In the genomic region with DNA sequence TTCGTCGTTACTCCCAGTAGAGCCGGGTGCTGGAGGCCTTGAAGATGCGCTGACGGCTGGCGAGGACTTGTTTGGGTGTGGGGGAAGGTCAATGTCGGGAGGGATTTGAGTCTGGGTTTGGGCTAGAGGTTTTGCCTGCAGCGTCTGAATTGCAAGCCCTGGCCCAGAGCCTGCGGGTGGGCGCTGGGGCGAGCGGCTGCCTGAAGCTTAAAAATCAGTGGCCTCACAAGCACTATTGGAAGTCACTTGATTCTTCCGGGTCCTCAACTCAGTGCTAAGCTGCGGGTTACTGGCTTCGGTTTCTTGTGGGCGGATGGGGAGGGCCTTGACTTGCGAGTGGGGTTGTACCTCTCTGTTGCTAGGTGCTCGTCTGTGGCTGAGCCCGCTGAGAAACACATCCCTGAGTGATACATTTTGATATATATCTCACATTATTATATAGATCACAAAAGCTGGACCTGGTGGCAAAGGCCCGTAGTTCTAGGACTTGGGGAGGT, we compare ENCODE assay signal across 12 mouse cellular contexts. TPM values are rescaled to one million over a fixed set of nuclear protein-coding genes. Genes with fewer than 3 reads are reported as not detected.
A peak's percentile ranks its signal among the peaks of the same experiment; 100 is the strongest.
DNase-seq lines count a peak whose midpoint lies in the region; ATAC-seq and TF ChIP-seq lines count a peak whose summit lies in the region.
"Had no signal": no experiment of that assay in that cellular context is flagged by ENCODE, and none has a peak within 500 bp of the region (broad histone marks: within the 10 kb centered on the region; RNA-seq: fewer than 3 reads in every experiment).

No protein-coding gene starts in this region.

- TF ChIP-seq CTCF in ES-Bruce4 (IDR thresholded peaks at IDR 0.05; ENCODE audit: low read depth, low read length): no peak

- TF ChIP-seq EP300 in ES-Bruce4 (IDR thresholded peaks at IDR 0.05; ENCODE audit: insufficient read depth, low read depth, low read length): peak; percentile 87

- H3K9ac ChIP-seq in hindbrain, embryonic 12.5 days: no peak overlapping the region
- H3K9ac ChIP-seq in hindbrain, embryonic 14.5 days: no peak overlapping the region
- H3K9ac ChIP-seq in ES-Bruce4 (ENCODE audit: low read depth, poor library complexity, severe bottlenecking): peak overlapping the region; percentile 76
- H3K9ac ChIP-seq in midbrain, embryonic 14.5 days (replicated peaks; ENCODE audit: low read length): no peak overlapping the region

- no peak overlapping the region for H3K4me3 ChIP-seq in hindbrain, embryonic 12.5 days
- H3K4me3 ChIP-seq in hindbrain, embryonic 14.5 days (replicated peaks; ENCODE audit: low read length): no peak overlapping the region
- H3K4me3 ChIP-seq in ES-Bruce4 (ENCODE audit: low read depth, low read length): peak overlapping the region; percentile 79
- H3K4me3 ChIP-seq in midbrain, embryonic 14.5 days (replicated peaks; ENCODE audit: low read depth, low read length): no peak overlapping the region

- H3K9me3 ChIP-seq in hindbrain, embryonic 12.5 days (replicated peaks): no peaks in the 10 kb centered on the region; the same call in 1 of the 2 replicates
- no peaks in the 10 kb centered on the region for H3K9me3 ChIP-seq in hindbrain, embryonic 14.5 days (ENCODE audit: control insufficient read depth, low read length)
- H3K9me3 ChIP-seq in ES-Bruce4 (replicated peaks; ENCODE audit: control insufficient read depth, insufficient read depth, low read length, poor library complexity, severe bottlenecking): no peaks in the 10 kb centered on the region
- H3K9me3 ChIP-seq in midbrain, embryonic 14.5 days (ENCODE audit: control insufficient read depth, low read length): no peaks in the 10 kb centered on the region

- DNase-seq in hindbrain, embryonic 14.5 days (ENCODE audit: low spot score): no peak
- DNase-seq in embryo, embryonic 9.5 days (ENCODE audit: extremely low spot score): peak; percentile 42
- peak; percentile 39 for DNase-seq in midbrain, embryonic 14.5 days
- no peak for DNase-seq in lung, postnatal 36 days
- no peak for DNase-seq in kidney, postnatal 10 days
- no peak for DNase-seq in left cerebral cortex, adult 8-10 months (ENCODE audit: low spot score in 2 of 2)
- DNase-seq: cerebellum, adult 9-11 months had no signal

- WGBS in hindbrain, embryonic 12.5 days: 4% methylated on average over 20 of the region's 20 CpGs
- 10% methylated on average over 20 of the region's 20 CpGs for WGBS in hindbrain, embryonic 14.5 days
- WGBS in midbrain, embryonic 14.5 days: 6% methylated on average over 20 of the region's 20 CpGs

- H3K4me2 ChIP-seq in hindbrain, embryonic 12.5 days (replicated peaks): peak overlapping the region; percentile 3; the same call in 1 of the 2 replicates
- H3K4me2 ChIP-seq in hindbrain, embryonic 14.5 days (replicated peaks): no peak overlapping the region
- no peak overlapping the region; the same call in 1 of the 2 replicates for H3K4me2 ChIP-seq in midbrain, embryonic 14.5 days (ENCODE audit: low read length)

- H3K4me1 ChIP-seq in hindbrain, embryonic 12.5 days: peaks cover 12% of the 10 kb centered on the region; the same call in 1 of the 2 replicates
- H3K4me1 ChIP-seq in hindbrain, embryonic 14.5 days (replicated peaks; ENCODE audit: control insufficient read depth, insufficient read depth, low read length): peaks cover 4% of the 10 kb centered on the region; the same call in 1 of the 2 replicates
- H3K4me1 ChIP-seq in ES-Bruce4 (ENCODE audit: control insufficient read depth, insufficient read depth, low read length): peaks cover 2% of the 10 kb centered on the region
- peaks cover 9% of the 10 kb centered on the region; the same call in 1 of the 2 replicates for H3K4me1 ChIP-seq in midbrain, embryonic 14.5 days (ENCODE audit: control insufficient read depth, insufficient read depth, low read length)

- H3K27me3 ChIP-seq in hindbrain, embryonic 12.5 days: peaks cover 55% of the 10 kb centered on the region
- H3K27me3 ChIP-seq in hindbrain, embryonic 14.5 days (ENCODE audit: control insufficient read depth, insufficient read depth, low read length): peaks cover 33% of the 10 kb centered on the region
- H3K27me3 ChIP-seq in ES-Bruce4 (ENCODE audit: control insufficient read depth, insufficient read depth, low read length, poor library complexity, severe bottlenecking): no peaks in the 10 kb centered on the region
- H3K27me3 ChIP-seq in midbrain, embryonic 14.5 days (ENCODE audit: control insufficient read depth, insufficient read depth, low read length): peaks cover 25% of the 10 kb centered on the region

- no peak for TF ChIP-seq POLR2A in ES-Bruce4 (IDR thresholded peaks at IDR 0.05; ENCODE audit: insufficient read depth, low read length)

- no peak for ATAC-seq in hindbrain, embryonic 12.5 days (ENCODE audit: low FRiP score)
- no peak for ATAC-seq in hindbrain, embryonic 14.5 days (ENCODE audit: low FRiP score)
- ATAC-seq in midbrain, embryonic 14.5 days (ENCODE audit: low FRiP score, low TSS enrichment): no peak

- no peaks in the 10 kb centered on the region for H3K36me3 ChIP-seq in hindbrain, embryonic 12.5 days
- no peaks in the 10 kb centered on the region for H3K36me3 ChIP-seq in hindbrain, embryonic 14.5 days (replicated peaks; ENCODE audit: control insufficient read depth, insufficient read depth)
- peaks cover 18% of the 10 kb centered on the region for H3K36me3 ChIP-seq in ES-Bruce4 (ENCODE audit: control insufficient read depth, insufficient read depth, low read length, poor library complexity, severe bottlenecking)
- H3K36me3 ChIP-seq in midbrain, embryonic 14.5 days (ENCODE audit: control insufficient read depth, insufficient read depth, low read length): no peaks in the 10 kb centered on the region

- H3K27ac ChIP-seq in hindbrain, embryonic 12.5 days: no peak overlapping the region
- H3K27ac ChIP-seq in hindbrain, embryonic 14.5 days: no peak overlapping the region
- H3K27ac ChIP-seq in ES-Bruce4 (ENCODE audit: insufficient read depth, low read length): peak overlapping the region; percentile 97
- H3K27ac ChIP-seq in midbrain, embryonic 14.5 days (replicated peaks; ENCODE audit: low read depth, low read length): no peak overlapping the region

RNA-seq across cellular contexts. Expression of a gene that starts 0.6 kb away (rescaled TPM):
- not detected in 2 replicates for polyA plus RNA-seq in hindbrain, embryonic 12.5 days (2016; fragmentation: Nextera tagmentation; extraction: Ambion mirVana)
- 0.14 and 0.40 TPM in 2 replicates for polyA plus RNA-seq in hindbrain, embryonic 14.5 days (2014; fragmentation: Nextera tagmentation; extraction: Ambion mirVana)
- 462 and 483 TPM in 2 replicates for polyA plus RNA-seq in ES-Bruce4 (2011; ENCODE audit: insufficient read depth, insufficient read length, low read depth, missing spikeins)
- not detected in 2 replicates for polyA plus RNA-seq in midbrain, embryonic 14.5 days (2014; fragmentation: Nextera tagmentation; extraction: Ambion mirVana)
- under 1 TPM in 2 of 4 experiments, not detected in 2; 0.77 to 0.84 TPM for total RNA-seq in left cerebral cortex, adult 8-10 months (2022)
- total RNA-seq: layer of hippocampus, postnatal 10 days had no signal
- polyA plus RNA-seq: small intestine, adult 2 months had no signal

RNA-seq across cellular contexts. Expression of a gene that starts 4.7 kb away (rescaled TPM):
- polyA plus RNA-seq in hindbrain, embryonic 12.5 days (2016; fragmentation: Nextera tagmentation; extraction: Ambion mirVana): 0.09 and 0.12 TPM in 2 replicates
- 0.86 and 1.0 TPM in 2 replicates for polyA plus RNA-seq in hindbrain, embryonic 14.5 days (2014; fragmentation: Nextera tagmentation; extraction: Ambion mirVana)
- 5.8 and 11.9 TPM in 2 replicates for polyA plus RNA-seq in ES-Bruce4 (2011; ENCODE audit: insufficient read depth, insufficient read length, low read depth, missing spikeins)
- polyA plus RNA-seq in midbrain, embryonic 14.5 days (2014; fragmentation: Nextera tagmentation; extraction: Ambion mirVana): 0.38 and 0.51 TPM in 2 replicates
- total RNA-seq in left cerebral cortex, adult 8-10 months (2022): 1 to 10 TPM in 3 of 4 experiments, under 1 TPM in 1; 0.70 to 2.1 (median 1.5) TPM
- polyA plus RNA-seq: small intestine, adult 2 months had no signal

RNA-seq across cellular contexts. Expression of a gene that starts 29.9 kb away (rescaled TPM):
- polyA plus RNA-seq in hindbrain, embryonic 12.5 days (2016; fragmentation: Nextera tagmentation; extraction: Ambion mirVana): not detected in 2 replicates
- polyA plus RNA-seq in hindbrain, embryonic 14.5 days (2014; fragmentation: Nextera tagmentation; extraction: Ambion mirVana): not detected in 2 replicates
- not detected in 2 replicates for polyA plus RNA-seq in ES-Bruce4 (2011; ENCODE audit: insufficient read depth, insufficient read length, low read depth, missing spikeins)
- polyA plus RNA-seq in midbrain, embryonic 14.5 days (2014; fragmentation: Nextera tagmentation; extraction: Ambion mirVana): not detected in 2 replicates
- total RNA-seq in left cerebral cortex, adult 8-10 months (2022): not detected
- total RNA-seq: layer of hippocampus, postnatal 10 days had no signal
- polyA plus RNA-seq: gonadal fat pad, adult 2 months; small intestine, adult 2 months had no signal

RNA-seq across cellular contexts. Expression of a gene that starts 43.8 kb away (rescaled TPM):
- polyA plus RNA-seq in hindbrain, embryonic 12.5 days (2016; fragmentation: Nextera tagmentation; extraction: Ambion mirVana): not detected in 2 replicates
- not detected in 2 replicates for polyA plus RNA-seq in hindbrain, embryonic 14.5 days (2014; fragmentation: Nextera tagmentation; extraction: Ambion mirVana)
- polyA plus RNA-seq in ES-Bruce4 (2011; ENCODE audit: insufficient read depth, insufficient read length, low read depth, missing spikeins): not detected in 2 replicates
- polyA plus RNA-seq in midbrain, embryonic 14.5 days (2014; fragmentation: Nextera tagmentation; extraction: Ambion mirVana): not detected in 2 replicates
- under 1 TPM in 3 of 4 experiments, not detected in 1; 0.26 to 0.48 (median 0.39) TPM for total RNA-seq in left cerebral cortex, adult 8-10 months (2022)

Comparison
In these comparisons a context has a peak if more than half of its experiments do, and no peak if none do; other contexts are left out.
1. DNase-seq: peak in embryo, embryonic 9.5 days (single experiment) and midbrain, embryonic 14.5 days (single experiment); none in hindbrain, embryonic 14.5 days (single experiment), lung, postnatal 36 days (single experiment), kidney, postnatal 10 days (single experiment) and left cerebral cortex, adult 8-10 months (0 of 2).
2. RNA of a gene that starts 0.6 kb away (polyA plus RNA-seq): 462 to 483 TPM in ES-Bruce4; 0.14 to 0.40 TPM in hindbrain, embryonic 14.5 days, not detected in hindbrain, embryonic 12.5 days and not detected in midbrain, embryonic 14.5 days; every median in the first group is over 100 times any median in the second.